Mouse (Mus musculus) C2C12 (cell line): ENCODE measurements at regions not wholly inside any gene's neighbourhood (a gene's known extent, or its start where the extent isn't known, plus 50 kb on each side); places are given as distances from the start of the nearest gene placed in this dataset.

Source experiments
- H3K27me3 ChIP-seq: one replicate; pipeline ENCODE4 v1.6.1; 2011; ENCODE audit not compliant: control insufficient read depth, insufficient read depth, insufficient read length
- H3K36me3 ChIP-seq: one replicate; pipeline ENCODE4 v1.6.1; 2011; ENCODE audit not compliant: control insufficient read depth, insufficient read depth
- H3K4me3 ChIP-seq: one replicate; pipeline ENCODE4 v1.5.1; 2011; ENCODE audit warnings: mild to moderate bottlenecking, control low read depth; ENCODE audit not compliant: poor library complexity, insufficient read depth, severe bottlenecking
- H3K79me2 ChIP-seq: one replicate; pipeline ENCODE4 v1.6.1; 2011; ENCODE audit not compliant: control insufficient read depth, insufficient read depth
- H3K79me3 ChIP-seq: one replicate; pipeline ENCODE4 v1.6.1; 2011; ENCODE audit warnings: low read depth, control low read depth
- H3ac ChIP-seq: one replicate; pipeline ENCODE3; 2011; ENCODE audit warnings: low read depth; ENCODE audit not compliant: control insufficient read depth, insufficient read length
- CEBPB ChIP-seq: IDR thresholded peaks from one replicate; pipeline ENCODE4 v1.6.1; 2011; ENCODE audit warnings: low read depth, mild to moderate bottlenecking, control low read depth, moderate library complexity
- CTCF ChIP-seq: IDR thresholded peaks from one replicate; pipeline ENCODE4 v1.5.1; 2011; ENCODE audit not compliant: control insufficient read depth, insufficient read depth, insufficient read length
- FOSL1 ChIP-seq: IDR thresholded peaks from one replicate; pipeline ENCODE4 v1.8.0; 2011; ENCODE audit warnings: mild to moderate bottlenecking, low read length; ENCODE audit not compliant: poor library complexity, insufficient read depth, severe bottlenecking
- MAX ChIP-seq: IDR thresholded peaks from one replicate; pipeline ENCODE4 v1.6.1; 2011; ENCODE audit warnings: mild to moderate bottlenecking, control low read depth
- MYOD1 ChIP-seq: IDR thresholded peaks from one replicate; pipeline ENCODE4 v1.6.1; 2011; ENCODE audit warnings: low read depth; ENCODE audit not compliant: control insufficient read depth, insufficient read length
- MYOG ChIP-seq: IDR thresholded peaks from one replicate; pipeline ENCODE4 v1.6.1; 2011; ENCODE audit not compliant: control insufficient read depth, insufficient read length; ENCODE audit errors: extremely low read depth
- USF1 ChIP-seq: IDR thresholded peaks from one replicate; pipeline ENCODE4 v1.6.1; 2011; ENCODE audit warnings: low read depth, mild to moderate bottlenecking, control low read depth, moderate library complexity

GRCm38 (mm10) chr7:88206223-88206827 lies 71.6 kb upstream of the Ctsc start:
- H3K79me2 ChIP-seq: no peaks in the 10 kb centered on the region
- H3ac ChIP-seq: no peak overlapping the region
- TF ChIP-seq MAX: no peak
- no peak overlapping the region for H3K4me3 ChIP-seq
- no peaks in the 10 kb centered on the region for H3K36me3 ChIP-seq
- H3K79me3 ChIP-seq: no peaks in the 10 kb centered on the region
- H3K27me3 ChIP-seq: no peaks in the 10 kb centered on the region

- H3K79me2 ChIP-seq: no peaks in the 10 kb centered on the region
- H3K36me3 ChIP-seq: no peaks in the 10 kb centered on the region
- H3K4me3 ChIP-seq: no peak overlapping the region
- no peak for TF ChIP-seq MYOD1
- no peak for TF ChIP-seq USF1
- TF ChIP-seq CTCF: no peak
- TF ChIP-seq CEBPB: no peak
- no peak for TF ChIP-seq MYOG
- TF ChIP-seq MAX: no peak
- H3K27me3 ChIP-seq: no peaks in the 10 kb centered on the region
- H3K79me3 ChIP-seq: no peaks in the 10 kb centered on the region
- H3ac ChIP-seq: no peak overlapping the region
Measured at GRCm38 (mm10) chr7:88206914-88207710, 70.8 kb upstream of the Ctsc start.

GRCm38 (mm10) chr7:88214713-88215198 lies 63.1 kb upstream of the Ctsc start:
- Histone ChIP-seq H3ac (no peak overlapping the region), H3K79me3 (no peaks in the 10 kb centered on the region), H3K4me3 (no peak overlapping the region), H3K27me3 (no peaks in the 10 kb centered on the region), H3K79me2 (no peaks in the 10 kb centered on the region), H3K36me3 (no peaks in the 10 kb centered on the region)
- TF ChIP-seq USF1 (no peak), CEBPB (no peak), FOSL1 (no peak), CTCF (no peak), MAX (no peak), MYOD1 (no peak), MYOG (no peak)

GRCm38 (mm10) chr7:88215425-88215824 lies 62.5 kb upstream of the Ctsc start:
- H3K36me3 ChIP-seq: no peaks in the 10 kb centered on the region
- no peak for TF ChIP-seq FOSL1
- TF ChIP-seq MAX: no peak
- TF ChIP-seq MYOG: no peak
- TF ChIP-seq CEBPB: no peak
- TF ChIP-seq CTCF: no peak
- TF ChIP-seq MYOD1: no peak
- TF ChIP-seq USF1: no peak
- no peak overlapping the region for H3K4me3 ChIP-seq
- H3ac ChIP-seq: no peak overlapping the region
- no peaks in the 10 kb centered on the region for H3K79me3 ChIP-seq
- H3K79me2 ChIP-seq: no peaks in the 10 kb centered on the region
- H3K27me3 ChIP-seq: no peaks in the 10 kb centered on the region

- H3K27me3 ChIP-seq: no peaks in the 10 kb centered on the region
- no peaks in the 10 kb centered on the region for H3K79me3 ChIP-seq
Measured at GRCm38 (mm10) chr7:88222141-88222540, 55.7 kb upstream of the Ctsc start.

GRCm38 (mm10) chr7:88225800-88226199 lies 52.1 kb upstream of the Ctsc start:
- Histone ChIP-seq H3K27me3 (no peaks in the 10 kb centered on the region), H3K36me3 (no peaks in the 10 kb centered on the region), H3K79me2 (no peaks in the 10 kb centered on the region), H3K79me3 (no peaks in the 10 kb centered on the region), H3ac (no peak overlapping the region), H3K4me3 (no peak overlapping the region)
- no peak for TF ChIP-seq CTCF
- TF ChIP-seq MYOG: no peak
- TF ChIP-seq FOSL1: no peak
- TF ChIP-seq MYOD1: no peak
- TF ChIP-seq CEBPB: no peak
- TF ChIP-seq MAX: no peak
- TF ChIP-seq USF1: no peak

More at GRCm38 (mm10) chr7:88222141-88222540, 55.7 kb upstream of the Ctsc start:
- H3ac ChIP-seq: no peak overlapping the region
- no peaks in the 10 kb centered on the region for H3K79me2 ChIP-seq
- no peak overlapping the region for H3K4me3 ChIP-seq
- no peak for TF ChIP-seq MAX
- no peak for TF ChIP-seq CTCF
- no peak for TF ChIP-seq MYOG
- TF ChIP-seq FOSL1: no peak
- TF ChIP-seq USF1: no peak
- no peak for TF ChIP-seq MYOD1
- TF ChIP-seq CEBPB: no peak
- no peaks in the 10 kb centered on the region for H3K36me3 ChIP-seq
